Mouse (Mus musculus) activated CD4-positive, CD25-positive, alpha-beta regulatory T cell, adult 9 weeks (primary cell): Measurements from ENCODE around the gene Gm5538. TPM values are rescaled to one million over a fixed set of nuclear protein-coding genes. Genes with fewer than 3 reads are reported as not detected.

Source experiments
- polyA plus RNA-seq: library from polyadenylated mRNA; unstranded; fragments of 100-300 nt; shearing (Covaris generic); gene quantifications from one replicate; pipeline ENCODE4 v1.2.1, GENCODE M21; 2017

Gm5538 gene
- polyA plus RNA-seq = 0.45 TPM

DNA sequence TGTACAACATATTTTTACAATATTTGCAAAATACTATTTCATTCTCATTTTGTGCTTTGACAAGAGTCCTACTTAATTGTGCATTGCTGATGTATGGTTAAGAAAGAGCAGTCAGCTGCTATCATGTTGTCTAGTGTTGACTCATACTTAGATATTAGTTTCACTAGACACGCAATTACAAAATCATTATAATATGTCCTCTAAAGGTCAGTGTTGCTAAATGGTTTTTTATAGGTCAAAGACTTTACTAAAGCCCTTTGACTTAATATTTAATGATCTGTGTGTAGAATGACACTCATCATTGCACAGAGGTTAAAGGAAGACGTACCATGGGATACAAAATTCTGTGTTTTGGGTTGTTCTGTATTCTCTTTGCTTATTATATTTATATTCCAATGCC, at the start of gene Gm5538:
Gene Gm5538 (plus strand): TSS at position 301 of the 400 bp plus-strand sequence.

Other genes starting within 250 kb of the Gm5538 start
- gene Gm8298, start 131.3 kb downstream of the Gm5538 start, polyA plus RNA-seq = not detected
- gene C130079G13Rik, start 195.4 kb downstream of the Gm5538 start, polyA plus RNA-seq = not detected